Mouse (Mus musculus): ENCODE measurements around the gene Cd93.

GRCm38 (mm10) chr2:148475879-148476495, 32.6 kb upstream of the Cd93 start:
- TF ChIP-seq POLR2A (IDR thresholded peaks at IDR 0.05; ENCODE audit: insufficient read depth, low read depth, low read length) (no peak), CTCF (IDR thresholded peaks at IDR 0.05; ENCODE audit: insufficient read depth, low read depth, low read length) (no peak)
